Mouse (Mus musculus) brain, embryonic 14.5 days (tissue): ENCODE measurements at regions not wholly inside any gene's neighbourhood (a gene's known extent, or its start where the extent isn't known, plus 50 kb on each side); places are given as distances from the start of the nearest gene placed in this dataset.

Experiments
- CTCF ChIP-seq: fragments of 200-500 bp; IDR thresholded peaks from 2 replicates; pipeline ENCODE4 v1.5.1; 2012; ENCODE audit warnings: inconsistent platforms, mild to moderate bottlenecking, moderate library complexity, borderline replicate concordance; ENCODE audit not compliant: insufficient read depth, insufficient read length; ENCODE audit errors: extremely low read depth
- POLR2A ChIP-seq: fragments of 200-500 bp; IDR thresholded peaks from 2 replicates; pipeline ENCODE4 v1.6.1; 2012; ENCODE audit warnings: mild to moderate bottlenecking, inconsistent platforms, borderline replicate concordance; ENCODE audit not compliant: poor library complexity, insufficient read depth, insufficient read length, severe bottlenecking; ENCODE audit errors: extremely low read depth

DNA sequence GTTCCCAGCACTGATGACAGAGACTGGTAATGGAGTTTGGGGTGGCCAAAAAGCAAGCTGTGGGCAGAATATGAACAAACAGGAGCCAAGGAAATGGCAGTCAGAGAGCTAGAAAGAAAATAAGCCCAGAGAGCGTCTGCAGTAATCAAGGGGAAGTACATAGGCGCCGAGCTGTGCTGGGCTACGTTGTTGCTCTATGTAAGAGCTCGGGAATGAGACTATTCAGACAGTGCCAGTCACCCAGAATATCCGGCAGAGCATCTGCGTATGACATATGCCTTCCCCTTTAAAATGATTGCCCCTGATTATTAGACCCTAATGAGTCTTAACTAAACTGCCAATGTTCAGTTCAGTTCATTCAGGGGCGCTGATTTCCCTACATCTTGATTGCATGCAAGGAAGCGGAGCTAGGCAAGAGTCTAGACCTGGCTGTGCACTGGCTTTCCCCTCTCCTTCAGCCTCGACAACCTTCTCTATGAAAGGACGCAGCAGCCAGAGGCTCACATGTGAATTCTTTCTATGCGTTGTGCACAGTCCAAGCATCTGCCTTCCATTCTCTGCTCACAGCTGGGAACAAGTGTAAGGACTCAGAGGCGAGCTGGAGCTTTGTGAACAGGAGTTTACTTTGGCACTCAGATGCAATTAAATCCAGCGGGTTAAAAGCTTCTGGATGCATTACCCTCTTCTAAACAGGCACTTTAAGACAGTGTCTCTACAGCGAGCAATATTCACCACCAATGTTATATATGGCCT lies 125.7 kb upstream of the Gdf10 start:
- no peak for TF ChIP-seq POLR2A
- no peak for TF ChIP-seq CTCF
